Mouse (Mus musculus) lung, postnatal 10 days (tissue): ENCODE results near the gene Manbal.

ENCODE experiments used
- DNase-seq: peaks from one replicate; pipeline ENCODE4 v3.0.0; 2021

Manbal gene

DNA sequence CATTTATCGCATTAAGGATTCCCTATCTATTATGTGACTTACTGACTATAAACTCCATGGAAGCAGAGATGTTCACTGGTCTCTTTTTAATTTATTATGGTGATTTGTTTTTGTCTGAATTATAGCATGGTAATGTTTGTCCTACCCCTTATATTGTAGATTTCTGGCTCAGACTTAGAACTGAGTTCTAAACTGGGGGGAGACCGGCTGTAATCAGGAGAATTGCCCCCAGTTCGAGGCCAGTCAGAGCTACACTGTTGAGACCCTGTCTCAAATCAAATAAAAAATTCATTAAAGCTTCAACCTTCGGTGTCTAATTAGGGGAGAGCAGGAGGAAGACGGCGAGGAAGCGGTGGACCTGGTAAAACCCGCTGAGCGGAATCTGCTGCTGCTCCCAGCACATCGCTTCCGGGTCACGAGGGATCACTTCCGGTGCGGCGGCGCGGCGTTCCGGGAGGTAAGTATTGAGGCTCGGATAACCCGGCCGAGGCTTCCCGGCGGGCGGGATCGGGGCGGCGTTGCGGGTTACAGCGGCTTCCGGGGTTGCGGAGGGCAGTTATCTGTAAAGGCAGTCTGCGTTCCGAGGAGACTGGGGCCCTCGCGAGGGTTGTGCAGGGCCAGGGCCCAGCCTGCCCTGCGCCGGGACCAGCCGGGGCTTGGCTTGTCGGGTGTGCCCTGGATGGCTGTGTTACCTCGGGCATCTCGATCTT is at the start of gene Manbal:
Manbal (plus strand) TSS at position 411 of the 710 bp plus-strand sequence.
- DNase-seq: peak; percentile 96

DNA sequence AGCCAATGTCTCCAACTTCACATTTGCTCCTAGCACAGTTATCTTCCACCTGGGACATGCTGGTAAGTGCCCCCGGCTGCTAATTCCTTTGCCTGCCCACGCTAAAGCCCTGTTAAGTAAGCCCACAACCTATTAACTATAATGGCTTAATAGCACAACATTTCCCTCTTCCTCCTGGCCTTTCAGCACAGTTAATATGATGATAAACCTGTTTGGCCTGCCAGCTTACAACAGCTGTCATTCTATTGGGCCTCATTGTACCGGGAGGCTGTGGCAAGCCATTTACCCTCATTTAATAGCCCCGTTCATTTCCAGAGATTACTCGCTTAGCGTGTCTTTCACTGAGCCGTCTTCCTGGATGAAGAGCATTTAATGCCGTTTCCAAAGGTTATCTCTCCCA is 47.3 kb upstream of the Manbal start:
- no peak for DNase-seq

DNA sequence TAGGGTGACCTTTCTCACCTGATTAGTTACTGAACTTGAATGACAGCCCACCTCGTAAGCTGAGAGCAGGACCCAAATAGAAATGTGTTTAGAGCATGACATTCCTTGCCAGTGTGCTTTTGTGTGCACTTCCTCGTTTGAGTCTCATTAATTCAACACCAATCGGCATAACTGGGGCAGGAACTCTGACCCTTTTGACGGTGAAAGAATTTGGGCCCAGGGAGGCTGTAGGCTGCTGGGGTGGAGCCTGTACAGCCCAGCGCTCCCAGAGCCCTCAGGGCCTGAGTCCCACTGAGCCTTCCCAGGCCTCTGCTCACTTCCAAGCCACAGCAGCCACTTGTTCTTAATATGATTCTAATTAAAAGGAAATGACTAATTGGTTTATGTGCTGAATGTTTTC is 46.5 kb upstream of the Manbal start:
- no peak for DNase-seq

DNA sequence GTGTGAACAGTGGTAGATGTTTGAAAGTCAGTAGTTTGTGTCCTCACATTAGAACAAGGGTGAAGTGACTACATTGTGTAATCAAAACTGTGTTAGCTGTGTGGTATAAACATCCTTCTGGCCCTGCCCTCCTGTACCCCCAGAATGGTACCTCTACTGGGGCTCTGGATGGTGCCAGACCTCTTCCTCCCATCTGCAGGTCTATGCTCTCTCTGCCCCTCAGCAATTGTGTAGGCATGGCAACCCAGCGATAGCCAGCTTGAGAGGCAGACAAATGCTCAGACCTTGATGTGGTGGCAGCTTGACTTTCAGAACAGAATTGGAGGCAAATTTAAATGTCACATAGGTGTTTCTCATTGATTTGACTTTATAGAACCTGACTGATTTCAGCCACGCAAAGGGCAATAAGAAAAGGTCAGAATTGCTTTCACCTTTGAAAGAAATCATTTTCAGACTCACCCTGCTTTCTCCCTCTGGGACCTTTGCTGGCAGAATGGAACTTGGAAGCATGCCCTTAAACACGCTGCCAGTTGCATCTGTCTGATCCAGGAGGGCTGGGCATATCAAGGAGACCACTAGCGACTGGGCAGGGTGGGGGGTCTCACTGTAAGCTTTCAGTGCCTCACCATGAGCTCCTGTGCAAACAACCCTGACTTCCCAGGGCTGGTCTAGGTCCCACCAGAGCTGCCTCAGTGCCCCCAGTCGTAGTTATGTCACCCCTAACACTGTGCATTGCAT is 45.2 kb upstream of the Manbal start:
- DNase-seq: no peak

DNA sequence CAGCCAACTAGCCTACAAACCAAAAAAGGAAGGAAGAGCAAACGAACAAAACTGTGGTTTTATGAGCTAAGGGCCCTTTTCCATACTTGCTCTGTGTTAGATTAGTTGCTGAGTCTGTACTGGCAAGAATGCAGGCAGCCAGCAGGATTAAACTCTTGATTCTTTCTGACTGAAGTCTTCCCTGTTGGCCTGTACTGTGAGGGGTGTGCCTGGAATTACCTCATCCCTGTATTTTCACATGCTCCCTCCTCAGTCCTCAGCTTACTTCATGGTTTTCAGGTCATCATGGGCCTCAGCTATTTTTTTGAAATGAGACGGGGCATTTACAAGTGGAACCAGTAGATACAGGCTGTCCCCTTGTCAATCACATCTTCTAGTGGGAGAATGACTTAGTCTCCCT is 42.2 kb upstream of the Manbal start:
- no peak for DNase-seq

DNA sequence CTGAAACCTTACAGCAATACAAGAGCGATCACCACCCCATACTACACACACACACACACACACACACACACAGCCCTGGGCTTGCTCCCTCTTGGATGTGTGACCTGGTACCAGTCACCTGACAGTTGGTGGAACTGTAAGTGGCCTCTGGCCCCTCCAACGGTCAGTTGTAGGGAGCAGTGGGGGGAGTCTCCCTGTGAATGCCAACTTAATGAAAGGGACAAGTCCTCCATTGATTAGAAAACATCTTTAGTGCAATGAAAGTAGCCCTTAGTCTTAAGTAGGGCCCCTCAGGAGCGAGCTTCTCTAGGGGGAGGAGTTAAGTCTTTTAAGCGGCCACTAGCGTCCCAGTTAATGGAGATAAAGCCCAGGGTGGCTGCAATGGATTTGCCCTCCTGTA is 39.3 kb upstream of the Manbal start:
- no peak for DNase-seq

DNA sequence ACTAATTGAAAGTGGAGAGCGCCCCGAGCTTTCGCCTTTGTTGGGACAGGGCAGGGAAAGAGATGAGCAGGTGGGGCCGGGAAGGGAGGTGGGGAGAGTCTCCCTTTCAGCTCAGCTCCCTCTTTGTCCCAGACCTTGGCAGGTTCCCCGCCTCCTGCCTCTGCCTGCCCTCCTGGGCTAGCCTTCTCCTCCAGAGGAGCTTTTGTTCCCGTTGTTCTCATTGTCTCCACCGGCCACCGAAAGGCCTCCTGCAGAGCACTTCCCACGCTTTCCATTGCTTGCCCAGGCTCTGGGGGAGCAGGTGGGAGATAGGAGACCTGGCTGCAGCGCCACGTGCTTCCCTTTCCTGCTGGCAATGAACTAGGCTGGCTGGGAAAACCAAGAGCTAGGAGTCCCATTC is 38.8 kb upstream of the Manbal start:
- DNase-seq: no peak

DNA sequence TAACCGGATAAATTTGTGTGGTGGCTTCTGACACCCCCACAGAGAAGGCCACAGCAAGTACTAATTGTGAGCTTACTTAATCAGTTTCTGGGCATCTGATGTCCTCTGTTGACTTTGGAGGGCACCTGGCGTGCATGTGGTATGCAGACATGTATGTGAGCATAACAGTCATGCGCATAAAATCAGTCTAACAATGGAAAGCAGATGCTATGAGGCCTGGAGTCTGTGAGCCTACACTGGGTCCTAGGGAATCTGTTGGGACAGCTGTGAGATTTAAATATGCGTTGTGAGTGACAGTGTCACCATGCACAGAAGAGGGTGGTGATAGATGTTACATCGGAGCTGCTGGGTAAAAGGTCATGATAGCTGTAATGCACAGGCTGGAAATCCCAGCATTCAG is 35.3 kb upstream of the Manbal start:
- no peak for DNase-seq

DNA sequence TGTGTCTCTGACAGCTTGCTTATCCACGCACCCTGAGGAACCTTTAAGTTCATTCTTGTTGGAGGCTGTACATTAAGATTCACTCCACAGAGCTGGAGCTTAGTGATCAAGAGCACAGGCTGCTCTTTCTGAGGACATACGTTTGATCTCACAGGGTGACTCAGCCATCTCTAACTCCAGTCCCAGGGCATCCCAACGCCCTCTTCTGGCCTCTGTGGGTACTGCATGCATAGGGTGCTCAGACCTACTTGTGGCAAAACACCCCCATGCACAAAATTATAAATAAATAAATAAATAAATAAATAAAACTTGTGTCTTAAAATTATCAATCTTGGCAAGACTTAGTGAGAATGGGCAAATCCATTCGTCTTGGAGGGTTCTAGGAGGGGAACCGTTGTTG is 28.7 kb upstream of the Manbal start:
- peak; percentile 85 for DNase-seq

DNA sequence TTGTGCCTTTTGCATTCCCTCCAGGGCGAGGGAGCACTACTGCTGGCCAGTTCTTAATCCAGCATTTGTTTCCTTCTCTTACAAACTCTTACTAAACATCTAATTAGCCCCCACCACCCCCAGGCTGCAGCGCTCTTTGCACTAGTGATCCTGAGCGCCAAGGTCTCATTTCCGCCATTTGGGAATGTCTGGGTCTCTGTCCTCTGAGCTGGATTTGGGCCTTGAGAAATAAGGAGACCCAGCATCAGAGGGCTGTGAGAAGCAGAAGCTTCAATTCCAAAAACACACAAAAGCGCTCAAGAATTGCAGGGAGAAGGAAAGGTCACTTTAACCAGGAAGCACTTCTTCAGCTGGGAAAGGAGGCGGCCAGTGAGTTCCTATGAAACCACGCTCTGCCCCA is 27.9 kb upstream of the Manbal start:
- DNase-seq: no peak

DNA sequence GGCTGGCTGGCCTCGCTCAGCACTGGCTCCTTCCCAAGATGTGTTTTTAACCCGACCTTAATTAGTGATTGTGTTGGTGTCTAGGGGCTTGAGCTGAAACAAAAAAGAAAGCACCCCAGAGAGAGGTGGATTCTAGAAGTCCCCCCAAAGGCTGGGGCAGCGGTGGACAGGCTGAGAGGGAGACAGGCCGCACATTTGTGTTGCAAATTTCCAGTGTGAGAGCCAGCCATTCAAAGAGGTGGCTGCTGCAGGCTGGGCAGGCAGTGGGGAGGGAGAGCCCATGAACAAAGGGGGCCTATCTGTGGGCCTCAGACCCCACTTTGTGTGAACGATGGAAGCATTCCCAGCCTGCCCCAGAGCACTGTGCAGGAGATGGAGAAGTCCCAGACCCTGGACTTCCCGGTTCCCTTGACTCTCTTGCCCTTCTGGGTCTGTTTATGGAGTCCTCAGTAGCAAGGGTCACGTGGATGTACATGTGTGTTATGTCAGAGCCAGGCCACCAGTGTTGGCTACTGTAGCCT is 27.1 kb upstream of the Manbal start:
- peak; percentile 60 for DNase-seq

DNA sequence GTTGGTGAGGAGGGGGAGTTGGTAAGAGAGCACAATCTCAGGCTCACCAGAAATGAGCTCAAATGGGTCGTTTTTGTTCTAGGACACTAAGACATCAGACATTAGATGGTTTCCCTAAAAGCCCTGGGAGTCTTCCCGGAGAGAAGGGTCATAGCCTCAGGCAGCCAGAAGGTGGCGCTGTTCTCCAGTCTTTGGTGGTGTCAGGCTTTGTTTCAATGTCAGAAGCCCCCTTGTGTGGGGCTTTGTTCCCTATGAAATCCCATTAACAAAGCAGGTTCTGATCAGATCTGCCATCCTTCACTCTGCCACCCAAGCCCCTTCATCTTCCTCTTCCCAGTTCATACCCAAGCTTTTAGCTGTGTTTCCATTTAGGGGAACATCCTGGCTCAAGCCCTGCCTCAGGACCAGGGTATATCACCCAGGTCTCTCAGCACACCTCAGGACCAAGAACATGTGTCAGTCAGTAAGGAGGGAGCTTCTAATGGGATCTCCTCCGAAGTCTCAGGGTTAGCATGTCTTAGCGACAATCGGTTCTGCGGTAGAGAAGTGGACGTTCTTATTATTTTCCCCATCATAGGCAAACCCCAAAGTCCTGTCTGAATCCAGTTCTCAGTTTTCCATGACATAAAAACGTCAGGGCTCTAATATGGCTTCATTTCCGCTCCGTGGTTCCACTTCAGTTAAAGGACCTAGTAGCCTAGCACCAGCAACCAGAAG is 25.7 kb upstream of the Manbal start:
- DNase-seq: peak; percentile 86

DNA sequence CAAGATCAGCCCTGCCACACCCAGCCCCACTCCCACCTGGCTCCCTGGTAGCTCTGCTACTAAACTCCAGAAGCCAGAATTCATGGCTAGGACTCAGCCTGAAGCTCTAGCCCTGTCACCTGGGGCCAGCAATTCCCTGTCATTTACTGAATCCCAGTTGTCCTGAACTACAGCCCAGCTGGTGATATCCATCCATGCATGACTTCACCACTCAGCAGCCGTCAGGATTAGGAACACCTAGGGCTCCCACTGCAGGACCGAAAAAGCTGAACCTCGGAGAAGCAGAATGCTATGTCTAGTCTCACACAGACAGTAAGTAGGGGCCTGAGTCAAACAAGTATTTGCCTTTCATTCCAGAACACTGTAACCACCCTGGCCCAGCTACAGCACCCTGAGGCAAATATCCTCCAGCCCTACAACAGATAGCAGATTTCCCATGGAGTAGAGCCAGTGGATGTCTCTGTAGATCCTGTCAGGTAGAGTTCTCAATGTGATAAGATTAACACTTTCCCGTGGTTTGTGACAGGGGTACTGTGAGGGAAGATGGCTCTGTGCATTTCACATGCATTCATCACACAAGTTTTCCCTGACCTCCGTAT is 25.0 kb upstream of the Manbal start:
- DNase-seq: no peak

DNA sequence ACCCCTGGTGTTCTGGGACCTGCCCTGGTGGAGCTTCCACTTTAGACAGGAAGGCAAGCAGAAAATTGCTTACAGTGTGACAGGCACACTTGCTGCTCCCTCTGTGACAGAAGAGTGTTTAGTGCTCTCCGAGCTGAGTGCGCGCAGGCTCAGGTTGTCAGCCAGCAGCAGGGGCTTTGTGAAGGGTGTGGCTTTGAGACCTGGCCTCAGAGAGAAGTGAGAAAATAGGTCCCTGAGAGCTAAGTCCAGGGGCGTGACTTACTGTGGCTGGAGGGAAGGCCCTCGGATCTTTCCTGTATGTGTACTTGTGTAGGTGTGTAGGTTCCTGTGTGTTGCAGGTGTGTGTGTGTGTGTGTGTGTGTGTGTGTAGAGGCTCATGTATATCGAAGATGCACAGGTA is 24.1 kb upstream of the Manbal start:
- DNase-seq: no peak

DNA sequence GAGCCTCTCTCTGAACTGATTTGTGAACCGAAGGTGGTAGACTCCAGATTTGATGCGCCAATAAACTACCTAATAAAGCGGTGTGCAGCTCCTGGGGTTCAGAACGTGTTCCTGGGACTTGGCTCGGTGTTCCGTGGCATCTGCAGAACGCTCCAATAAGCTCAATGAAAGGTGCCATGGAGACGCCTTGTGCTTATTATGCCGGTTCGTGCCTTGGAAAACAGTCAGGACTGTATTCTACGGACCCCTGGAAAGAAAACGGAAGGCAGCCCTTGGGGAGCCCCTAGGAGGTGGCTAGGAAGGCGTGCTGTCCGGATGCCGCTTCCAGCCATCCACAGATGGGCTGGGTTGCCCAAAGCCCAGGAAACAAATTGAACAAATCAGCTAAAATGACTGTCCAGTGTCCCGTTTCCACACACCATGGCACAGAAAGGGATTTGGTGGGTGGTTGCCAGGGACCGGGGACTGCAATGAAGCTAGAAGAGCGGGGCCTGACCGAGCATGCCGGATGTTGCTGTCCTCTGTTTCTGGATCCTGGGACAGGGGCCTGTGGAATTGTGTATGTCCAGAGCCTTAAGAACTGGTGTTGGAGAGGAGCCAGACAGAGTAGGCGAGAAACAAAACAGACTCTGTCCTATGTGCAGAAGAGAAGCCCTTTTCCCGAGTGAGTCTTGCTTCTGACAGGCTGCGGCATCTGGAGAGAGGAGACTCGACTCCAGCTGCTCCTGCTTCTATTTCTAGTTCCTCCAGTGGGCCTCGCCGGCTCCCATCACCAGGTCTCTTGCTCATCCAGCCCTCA is 19.8 kb upstream of the Manbal start, which contains the start of gene Ghrh:
Ghrh (minus strand) TSS at position 146 of the 799 bp plus-strand sequence.
- peak; percentile 71 for DNase-seq

DNA sequence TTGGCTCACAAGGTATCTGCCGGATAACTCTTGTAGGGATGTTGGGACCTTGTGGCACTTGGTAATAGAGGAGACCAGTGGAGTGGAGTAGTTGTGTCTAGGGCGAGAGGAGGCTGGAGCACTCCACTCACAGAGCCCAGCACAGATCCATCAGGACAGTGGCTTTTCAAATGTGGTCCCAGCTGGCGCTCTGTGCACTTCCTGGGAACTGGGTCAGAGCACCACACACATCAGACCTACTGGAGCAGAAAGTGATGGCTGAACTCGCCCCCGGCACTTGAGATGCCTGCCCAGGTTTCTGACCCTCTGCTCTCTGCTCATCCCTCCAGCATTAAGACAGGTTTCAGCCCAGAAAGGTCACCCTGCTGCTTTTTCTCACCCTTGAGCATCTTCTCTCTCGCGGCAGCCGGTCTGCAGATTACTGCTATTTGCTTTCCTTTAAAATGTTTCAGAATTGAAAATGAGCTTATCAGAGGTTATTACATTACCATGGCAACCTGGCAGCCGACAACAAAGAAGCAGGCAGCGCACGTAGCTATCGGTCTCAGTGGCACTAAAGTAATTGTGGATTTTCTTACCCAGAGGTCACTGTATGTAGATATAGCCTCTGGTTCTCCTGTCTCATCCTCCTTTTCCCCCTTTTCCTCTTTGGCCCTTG is 18.1 kb upstream of the Manbal start:
- DNase-seq: no peak

DNA sequence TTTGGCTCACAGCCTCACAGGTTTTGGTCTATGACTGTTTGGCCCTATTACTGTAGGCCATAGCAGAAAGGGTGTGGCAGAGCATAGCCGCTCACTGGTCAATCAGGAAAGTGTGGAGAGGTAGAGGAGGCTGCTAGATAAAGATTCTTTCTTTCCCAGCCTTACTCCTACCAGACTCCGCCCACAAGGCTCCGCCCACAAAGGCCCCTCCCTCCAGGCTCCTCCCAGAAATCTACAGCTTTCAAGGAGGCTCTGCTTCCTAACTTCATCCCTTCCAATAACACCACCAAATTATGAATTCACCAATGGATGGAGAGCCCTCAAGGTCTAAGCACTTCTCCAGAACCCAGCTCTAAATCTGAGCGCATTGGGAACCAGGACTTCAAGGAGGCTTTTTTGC is 14.2 kb upstream of the Manbal start:
- DNase-seq: no peak

DNA sequence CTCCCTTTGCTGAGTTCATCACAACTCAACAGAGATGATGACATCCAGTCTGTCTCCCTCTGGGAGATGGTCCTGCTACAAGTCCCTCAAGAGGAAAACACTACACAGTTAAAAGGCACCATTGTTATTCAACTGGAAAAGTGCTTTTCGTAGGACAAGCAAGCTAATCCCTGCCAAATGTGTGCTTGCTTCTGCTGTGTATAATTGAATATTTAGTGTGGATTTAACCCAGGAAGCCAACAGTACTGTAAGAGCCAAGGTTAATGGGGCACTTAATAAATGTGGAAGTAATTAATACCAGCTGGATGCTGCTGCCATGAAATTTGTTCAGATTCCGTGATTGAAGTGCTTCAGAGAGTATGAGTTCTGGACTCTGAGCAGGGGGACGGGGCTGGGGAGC is 13.3 kb upstream of the Manbal start:
- DNase-seq: no peak

DNA sequence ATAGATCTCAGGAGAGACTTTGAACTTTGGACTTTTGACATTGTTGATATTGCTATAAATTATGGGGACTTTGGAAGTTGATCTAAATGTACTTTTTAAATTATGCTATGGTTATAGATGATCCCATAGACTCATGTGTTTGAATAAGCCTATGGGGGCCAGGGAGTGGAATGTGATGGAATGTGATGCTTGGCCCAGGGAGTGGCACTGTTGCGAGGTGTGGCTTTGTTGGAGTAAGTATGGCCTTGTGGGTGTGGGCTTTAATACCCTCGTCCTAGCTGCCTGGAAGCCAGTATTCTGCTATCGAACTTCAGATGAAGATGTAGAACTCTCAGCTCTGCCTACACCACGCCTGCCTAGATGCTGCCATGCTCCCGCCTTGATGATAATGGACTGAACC is 7.4 kb upstream of the Manbal start:
- no peak for DNase-seq

DNA sequence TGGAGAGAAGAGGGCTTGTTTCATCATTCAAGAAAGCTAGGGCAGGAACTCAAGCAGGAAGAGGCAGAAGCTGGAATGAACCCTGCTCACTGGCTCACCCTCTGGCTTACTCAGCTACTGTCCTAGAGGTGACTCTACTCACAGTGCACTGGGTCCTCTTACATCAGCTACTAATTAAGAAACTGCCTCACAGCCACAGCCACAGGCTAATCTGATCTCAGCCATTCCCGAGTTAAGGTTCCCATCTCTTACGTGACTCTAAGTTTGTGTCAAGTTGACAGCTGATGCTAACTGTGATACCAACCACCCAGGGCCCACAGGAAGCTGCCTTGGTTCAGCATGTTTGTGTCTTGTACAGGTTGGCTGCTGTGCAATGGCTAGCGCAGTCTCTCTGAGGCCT is 4.4 kb upstream of the Manbal start:
- no peak for DNase-seq

DNA sequence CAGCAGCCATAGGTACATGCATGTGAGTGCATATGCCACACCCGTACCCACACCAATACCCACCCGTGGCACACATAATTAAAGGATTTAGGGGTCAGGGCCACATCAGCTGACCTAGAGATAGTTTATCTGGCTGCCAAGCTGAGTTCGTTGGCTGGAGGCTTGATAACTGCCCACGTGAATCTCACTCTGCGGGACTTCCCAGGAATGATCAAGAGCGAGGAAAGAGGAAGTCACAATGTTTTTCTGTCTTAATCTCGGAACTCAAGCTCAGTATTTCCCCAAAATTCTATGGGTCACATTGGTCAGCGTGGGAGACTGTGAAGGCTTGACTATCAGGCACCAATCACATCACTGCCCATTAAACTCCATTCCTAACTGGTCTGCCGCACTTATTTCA is 632 bp upstream of the Manbal start:
- no peak for DNase-seq

DNA sequence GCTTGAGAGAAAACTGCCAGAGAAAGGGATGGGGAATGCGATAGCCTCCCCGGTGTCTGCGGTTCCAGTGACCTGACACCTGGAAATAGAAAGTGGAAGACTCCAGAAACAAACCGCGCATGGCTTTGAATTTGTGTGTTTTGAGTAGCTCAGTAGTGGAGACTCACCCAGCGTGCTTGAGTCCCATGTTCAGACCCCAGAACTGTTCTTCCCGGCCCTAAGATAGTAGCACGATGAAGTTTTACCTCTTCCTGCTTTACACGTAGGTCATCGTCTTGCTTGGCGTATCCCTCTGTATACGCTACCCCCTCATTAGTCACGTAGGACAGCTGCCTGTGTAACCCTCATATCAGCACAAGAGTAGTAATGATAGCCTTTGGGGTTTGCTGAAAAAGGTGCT is 597 bp downstream of the Manbal start:
- DNase-seq: no peak
